Mouse (Mus musculus): ENCODE data around the gene Olfr338.
"Not testable (repeated sequence)": the region's sequence is repeated elsewhere in the genome, so short reads cannot be mapped to it uniquely, and the experiment has no call there.

Olfr338 gene

GRCm38 (mm10) chr2:36373219-36373618 is at the start of gene Olfr338:
TSS of gene Olfr338 (plus strand) at chr2:36373519.
- no peak for DNase-seq

GRCm38 (mm10) chr2:36415174-36415573 is 41.9 kb downstream of the Olfr338 start:
- DNase-seq, result not testable (repeated sequence)

GRCm38 (mm10) chr2:36415591-36415990 is 42.3 kb downstream of the Olfr338 start:
- not testable (repeated sequence) for DNase-seq

GRCm38 (mm10) chr2:36418647-36419046 is 45.3 kb downstream of the Olfr338 start, which contains the start of gene Olfr339:
TSS of gene Olfr339 (plus strand) at chr2:36418947.
- no peak for DNase-seq
